Mouse (Mus musculus) Patski (cell line): ENCODE measurements around the gene Actc1. TPM values are rescaled to one million over a fixed set of nuclear protein-coding genes. Genes with fewer than 3 reads are reported as not detected.

ENCODE experiments used
- ATAC-seq: fragments of 100-300 bp; one replicate; pipeline ENCODE4 v1.8.0; 2021
- CTCF ChIA-PET: fragments of 350-600 bp; sonication (Branson Sonifier 250); formaldehyde crosslinking; loops from one replicate; lab custom pipeline; 2022; ENCODE audit warnings: inconsistent platforms; lab: Charles Lee
- POLR2A ChIA-PET: fragments of 350-600 bp; sonication (Branson Sonifier 250); formaldehyde crosslinking; loops from one replicate; lab custom pipeline; 2022; ENCODE audit warnings: antibody characterized with exemption, inconsistent platforms; lab: Charles Lee
- DNase-seq: peaks from one replicate; pipeline ENCODE4 v3.0.0-alpha.2; 2011; ENCODE audit warnings: low read depth, low spot score
- H3K27me3 ChIP-seq: fragments of 371-371 bp; one replicate; pipeline ENCODE4 v1.5.1; 2021
- CTCF ChIP-seq: fragments of 100-300 bp; IDR thresholded peaks from one replicate; pipeline ENCODE4 v1.5.1; 2021
- in situ Hi-C: fragments of 300-500 bp; cut with MboI; formaldehyde crosslinking; loops from 3 replicates; pipeline ENCODE4 v1.11.1; 2018; ENCODE audit warnings: low pct_unique_long_range_greater_than_20kb, mixed read lengths
- polyA plus RNA-seq: library from polyadenylated mRNA; unstranded; gene quantifications from one replicate; pipeline ENCODE4 v1.2.3, GENCODE M21; 2021

The Actc1 gene
- polyA plus RNA-seq, 1 experiment from 2014 or later, result not detected

DNA sequence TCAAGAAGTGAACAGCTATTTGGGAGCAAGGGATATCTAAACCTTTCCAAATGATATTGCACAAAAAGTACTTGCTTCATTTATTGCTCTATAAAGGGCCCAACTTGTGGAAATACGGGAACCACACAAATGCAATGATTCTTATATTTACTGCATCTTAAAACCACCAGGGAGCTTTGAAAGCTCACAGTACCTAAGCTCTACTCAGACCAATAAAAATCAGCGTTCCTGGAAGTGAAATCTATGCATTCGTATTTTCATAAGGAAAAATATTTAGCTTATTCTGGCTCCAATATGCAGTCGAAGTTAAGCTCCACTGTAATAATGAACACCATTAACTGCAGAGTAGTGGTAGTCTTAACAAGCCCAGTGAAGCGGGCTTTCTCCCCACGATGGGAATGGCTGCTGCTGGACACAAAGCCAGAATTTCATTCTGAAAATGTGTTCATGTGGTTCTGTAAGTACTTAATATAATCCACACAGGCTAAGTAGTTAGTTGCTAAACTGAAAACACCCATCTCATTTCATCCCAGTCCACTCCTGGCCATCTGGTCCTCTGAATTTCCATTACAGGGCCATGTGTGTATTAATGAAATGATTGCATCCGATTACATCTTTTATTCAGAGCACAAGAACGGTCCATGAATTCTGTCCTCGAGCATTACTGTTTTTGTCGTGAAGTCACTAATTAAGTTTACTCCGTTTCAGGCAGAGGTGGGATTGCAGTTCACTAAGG lies 33.7 kb downstream of the Actc1 start:
- H3K27me3 ChIP-seq, result peaks cover 68% of the 10 kb centered on the region
- in situ Hi-C loops, result no loop called here
- no peak for TF ChIP-seq CTCF
- ChIA-PET POLR2A (no interaction called here), CTCF (no interaction called here)
- no peak for DNase-seq
- no peak for ATAC-seq

DNA sequence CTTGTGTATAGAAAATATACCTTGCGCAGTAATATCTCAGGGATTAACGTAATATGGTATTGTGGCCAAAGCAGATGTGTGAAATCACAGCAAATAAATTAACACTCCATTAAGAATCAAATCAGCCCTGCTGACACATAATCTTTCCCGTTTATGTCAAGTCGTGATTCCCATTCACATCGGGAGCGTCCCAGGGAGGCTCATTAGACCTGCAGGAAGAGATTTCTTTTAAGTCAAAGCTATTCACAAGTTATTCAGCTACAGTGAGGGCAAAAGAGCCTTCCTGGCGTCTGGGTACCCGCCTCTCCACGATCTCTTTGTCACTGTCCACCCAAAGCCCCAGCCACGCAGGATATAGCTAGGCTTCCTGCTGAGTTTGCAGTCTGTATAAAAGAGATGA lies 35.2 kb downstream of the Actc1 start:
- ATAC-seq (no peak), DNase-seq (no peak)
- TF ChIP-seq CTCF, result no peak
- CTCF ChIA-PET, result no interaction called here
- POLR2A ChIA-PET, result no interaction called here
- in situ Hi-C loops, result no loop called here
- peaks cover 67% of the 10 kb centered on the region for H3K27me3 ChIP-seq

GRCm38 (mm10) chr2:114014839-114015238 lies 38.5 kb downstream of the Actc1 start:
- no peak for ATAC-seq
- CTCF ChIA-PET, result interaction anchor here (0.8 to 0.9 kb wide), 2 partner anchors 9 to 10 kb away, joined by 3 read pairs; no protein-coding TSS in a partner anchor

DNA sequence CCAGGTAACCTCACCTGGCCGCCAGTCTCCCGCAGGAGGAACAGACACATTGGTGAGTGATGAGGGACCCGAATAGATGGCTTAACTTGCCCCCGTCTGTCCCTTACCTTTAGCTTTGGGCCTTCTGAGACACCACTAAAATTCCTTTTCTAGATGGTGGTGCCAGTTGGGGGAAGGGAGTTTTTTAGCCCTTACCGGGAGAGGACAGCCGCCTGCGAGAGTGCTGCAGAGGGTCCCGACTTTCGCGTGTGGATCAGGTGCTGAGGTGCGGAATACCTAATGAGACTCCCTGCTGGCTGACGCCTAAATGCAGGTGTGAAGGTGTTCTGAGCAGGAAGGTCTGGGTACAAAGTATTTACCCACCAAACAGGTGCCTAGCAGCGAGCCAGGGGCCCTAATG lies 39.5 kb downstream of the Actc1 start:
- in situ Hi-C loops, result no loop called here
- ATAC-seq, result no peak
- H3K27me3 ChIP-seq, result peaks cover 70% of the 10 kb centered on the region
- TF ChIP-seq CTCF, result no peak
- CTCF ChIA-PET, result interaction anchor here (0.9 kb wide), 1 partner anchor 9 kb away, joined by 3 read pairs; no protein-coding TSS in a partner anchor
- POLR2A ChIA-PET, result no interaction called here
- no peak for DNase-seq

More at GRCm38 (mm10) chr2:114014839-114015238, 38.5 kb downstream of the Actc1 start:
- peaks cover 71% of the 10 kb centered on the region for H3K27me3 ChIP-seq
- POLR2A ChIA-PET, result no interaction called here
- DNase-seq, result no peak
- in situ Hi-C loops, result no loop called here
- no peak for TF ChIP-seq CTCF

DNA sequence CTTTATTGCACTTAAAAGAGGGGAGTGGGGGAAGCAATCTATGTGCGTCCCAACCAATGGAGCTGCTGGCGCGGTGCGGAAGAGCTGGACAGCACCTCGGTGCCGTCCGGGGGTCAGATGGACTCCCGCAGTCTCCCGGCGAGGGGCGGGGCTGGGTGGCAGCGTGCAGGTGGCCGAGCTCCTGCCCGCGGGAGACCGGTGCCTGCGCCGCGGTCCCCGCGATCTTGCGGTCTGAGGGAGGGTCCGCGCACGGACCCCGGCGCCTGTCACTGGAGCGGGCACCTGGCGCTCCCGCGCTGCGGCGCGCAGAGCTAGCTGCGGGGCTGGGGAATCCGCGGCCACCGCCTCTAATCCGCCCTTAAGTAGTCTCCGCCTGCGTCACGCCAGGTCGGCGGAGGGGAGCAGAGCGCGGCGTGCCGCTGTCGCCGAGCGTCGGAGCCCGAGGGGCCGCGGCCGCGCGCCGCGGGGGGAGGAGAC lies 40.0 kb downstream of the Actc1 start, which contains the start of gene Gjd2:
Gene Gjd2, minus strand, starts transcription at position 325 of the 477 bp plus-strand sequence.
- no peak for TF ChIP-seq CTCF
- ATAC-seq, result no peak
- in situ Hi-C loops, result no loop called here
- no peak for DNase-seq
- CTCF ChIA-PET, result no interaction called here
- peaks cover 72% of the 10 kb centered on the region for H3K27me3 ChIP-seq
- POLR2A ChIA-PET, result no interaction called here

- H3K27me3 ChIP-seq, result peaks cover 70% of the 10 kb centered on the region
- DNase-seq, result no peak
- in situ Hi-C loops, result no loop called here
- TF ChIP-seq CTCF, result no peak
- POLR2A ChIA-PET, result no interaction called here
- CTCF ChIA-PET, result interaction anchor here (1.3 kb wide), 1 partner anchor 46 kb away, joined by 5 read pairs; no protein-coding TSS in a partner anchor
- ATAC-seq, result no peak
These were observed 40.6 kb downstream of the Actc1 start for GRCm38 (mm10) chr2:114012749-114013211.

- in situ Hi-C loops, result no loop called here
- TF ChIP-seq CTCF, result no peak
- CTCF ChIA-PET, result interaction anchor here (1.3 kb wide), 1 partner anchor 45 kb away, joined by 5 read pairs; no protein-coding TSS in a partner anchor
- POLR2A ChIA-PET, result no interaction called here
- peak; percentile 15 for DNase-seq
- ATAC-seq, result no peak
- peaks cover 61% of the 10 kb centered on the region for H3K27me3 ChIP-seq
These were observed 41.5 kb downstream of the Actc1 start for GRCm38 (mm10) chr2:114011838-114012237.

GRCm38 (mm10) chr2:114008321-114008720 lies 45.0 kb downstream of the Actc1 start:
- no peak for TF ChIP-seq CTCF

DNA sequence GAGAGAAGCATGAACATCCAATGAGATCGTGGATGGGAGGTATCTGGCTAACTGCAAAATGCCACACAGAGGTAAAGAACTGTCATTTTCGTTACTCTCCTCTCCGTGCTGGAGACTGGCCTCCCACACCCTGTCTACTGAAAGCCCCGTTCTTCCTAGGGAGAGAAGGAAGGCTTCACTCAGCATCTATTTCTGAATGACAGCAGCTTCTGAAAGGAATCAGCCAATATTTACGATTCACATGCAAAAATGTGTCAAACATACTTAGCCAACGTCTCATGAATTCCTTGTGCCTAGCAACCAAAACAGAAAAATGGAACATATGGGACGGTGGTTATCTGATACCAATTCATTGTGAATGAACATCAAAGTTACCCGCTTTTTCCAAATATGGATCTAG lies 55.9 kb downstream of the Actc1 start:
- no peak for TF ChIP-seq CTCF
- peaks cover 40% of the 10 kb centered on the region for H3K27me3 ChIP-seq
- ChIA-PET POLR2A (no interaction called here), CTCF (no interaction called here)
- in situ Hi-C loops, result no loop called here
- no peak for ATAC-seq
- DNase-seq, result no peak

More at GRCm38 (mm10) chr2:114008321-114008720, 45.0 kb downstream of the Actc1 start:
- no peak for ATAC-seq
- in situ Hi-C loops, result no loop called here
- peaks cover 51% of the 10 kb centered on the region for H3K27me3 ChIP-seq
- ChIA-PET POLR2A (interaction anchor here (1.3 kb wide), 1 partner anchor 132 kb away, joined by 3 read pairs; no protein-coding TSS in a partner anchor), CTCF (interaction anchor here (1.3 kb wide), 1 partner anchor 42 kb away, joined by 3 read pairs; no protein-coding TSS in a partner anchor)
- DNase-seq, result no peak

Other genes starting within 250 kb of the Actc1 start
- 0.24 TPM for gene Scg5, start 224.4 kb downstream of the Actc1 start, polyA plus RNA-seq
- 30.1 TPM for gene Arhgap11a, start 204.9 kb downstream of the Actc1 start, polyA plus RNA-seq
- not detected for gene Gjd2, start 39.9 kb downstream of the Actc1 start, polyA plus RNA-seq
- 30.9 TPM for gene Aqr, start 133.5 kb upstream of the Actc1 start, polyA plus RNA-seq
- gene Zfp770, start 147.9 kb upstream of the Actc1 start, polyA plus RNA-seq, result 7.9 TPM